Mouse (Mus musculus) lung, embryonic 16.5 days (tissue): ENCODE data around the gene Tns4. TPM values are rescaled to one million over a fixed set of nuclear protein-coding genes. Genes with fewer than 3 reads are reported as not detected.
A peak's percentile ranks its signal among the peaks of the same experiment; 100 is the strongest.

ENCODE experiments used
- ATAC-seq: fragments of 200-750 bp; cut with Nextera tagmentation; 2 replicates; pipeline ENCODE4 v1.8.0; 2017; ENCODE audit warnings: low read depth, mild to moderate bottlenecking, moderate library complexity
- H3K27ac ChIP-seq: fragments of 300-500 bp; sonication (generic); 2 replicates; pipeline ENCODE4 v1.5.1; 2014; ENCODE audit warnings: mild to moderate bottlenecking, control low read depth, low read length
- H3K27me3 ChIP-seq: fragments of 300-500 bp; sonication (generic); 2 replicates; pipeline ENCODE4 v1.6.1; 2014; ENCODE audit warnings: low read depth, low read length, mixed read lengths; ENCODE audit not compliant: control insufficient read depth, insufficient read depth
- H3K36me3 ChIP-seq: fragments of 300-500 bp; sonication (generic); 2 replicates; pipeline ENCODE4 v1.6.1; 2014; ENCODE audit warnings: low read length; ENCODE audit not compliant: control insufficient read depth, insufficient read depth
- H3K4me1 ChIP-seq: fragments of 300-500 bp; sonication (generic); replicated peaks from 2 replicates; pipeline ENCODE4 v1.6.1; 2014; ENCODE audit warnings: low read length, mixed read lengths; ENCODE audit not compliant: control insufficient read depth, insufficient read depth
- H3K4me2 ChIP-seq: fragments of 300-500 bp; sonication (generic); 2 replicates; pipeline ENCODE4 v1.6.1; 2014; ENCODE audit warnings: low read depth, low read length, control low read depth
- H3K4me3 ChIP-seq: fragments of 300-500 bp; sonication (generic); 2 replicates; pipeline ENCODE4 v1.5.1; 2014; ENCODE audit warnings: mild to moderate bottlenecking, low read length, control low read depth
- H3K9ac ChIP-seq: fragments of 300-500 bp; sonication (generic); 2 replicates; pipeline ENCODE4 v1.6.1; 2014; ENCODE audit warnings: low read length, control low read depth
- H3K9me3 ChIP-seq: fragments of 300-500 bp; sonication (generic); 2 replicates; pipeline ENCODE4 v1.6.1; 2016; ENCODE audit warnings: low read length; ENCODE audit not compliant: control insufficient read depth
- WGBS: fragments of 180-500 bp; shearing (Covaris S2); extraction: QIAGEN DNeasy Blood & Tissue Kit; methylation state at CpG from one replicate; pipeline ENCODE4 v1.1.7; 2014; 5-methylcytosine and 5-hydroxymethylcytosine counted together
- polyA plus RNA-seq: library from polyadenylated mRNA; unstranded; fragments of >200 nt; fragmentation: Nextera tagmentation; extraction: Ambion mirVana; gene quantifications from 2 replicates; pipeline ENCODE4 v1.2.1, GENCODE M21; 2015

The Tns4 gene
- polyA plus RNA-seq, 1 experiment from 2014 or later, result 0.39 TPM

- Histone ChIP-seq H3K36me3 (no peaks in the 10 kb centered on the region), H3K4me3 (no peak overlapping the region), H3K27me3 (no peaks in the 10 kb centered on the region), H3K4me1 (peaks cover 12% of the 10 kb centered on the region), H3K4me2 (no peak overlapping the region), H3K27ac (no peak overlapping the region), H3K9ac (no peak overlapping the region), H3K9me3 (peaks cover 3% of the 10 kb centered on the region; the same call in 1 of the 2 replicates)
- 67% methylated on average over 15 of the region's 15 CpGs for WGBS
- no peak for ATAC-seq
Measured at GRCm38 (mm10) chr11:99110370-99111110, 21.4 kb upstream of the Tns4 start.

DNA sequence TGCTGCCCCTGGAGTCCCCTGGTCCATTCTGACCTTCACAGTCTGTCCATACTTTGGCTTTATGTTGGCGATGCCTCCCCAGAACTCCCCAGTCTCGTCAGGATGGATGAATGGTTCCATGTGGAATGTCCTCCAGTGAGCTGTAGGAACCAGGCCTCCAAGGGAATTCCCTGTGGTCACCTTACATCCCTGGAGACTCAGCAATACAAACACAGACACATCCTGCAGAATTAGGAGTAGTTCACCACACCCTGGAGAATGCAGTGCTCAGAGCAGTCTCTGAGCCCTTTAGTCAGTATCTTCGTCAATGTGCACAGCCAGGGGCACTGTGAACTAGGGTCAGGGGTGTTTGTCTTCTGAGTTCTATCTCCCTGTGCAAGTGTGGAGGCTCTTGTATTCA lies 19.2 kb upstream of the Tns4 start:
- H3K4me1 ChIP-seq, result peaks cover 12% of the 10 kb centered on the region
- H3K4me3 ChIP-seq, result no peak overlapping the region
- H3K36me3 ChIP-seq, result no peaks in the 10 kb centered on the region
- no peak overlapping the region; the same call in 1 of the 2 replicates for H3K27ac ChIP-seq
- H3K9ac ChIP-seq, result no peak overlapping the region
- no peak for ATAC-seq
- 54% methylated on average over 3 of the region's 3 CpGs for WGBS
- no peak overlapping the region for H3K4me2 ChIP-seq
- H3K9me3 ChIP-seq, result peaks cover 3% of the 10 kb centered on the region; the same call in 1 of the 2 replicates
- no peaks in the 10 kb centered on the region for H3K27me3 ChIP-seq

- WGBS, result 56% methylated on average over 12 of the region's 12 CpGs
- no peak overlapping the region for H3K27ac ChIP-seq
- ATAC-seq, result no peak
Measured at GRCm38 (mm10) chr11:99105981-99106726, 17.0 kb upstream of the Tns4 start.

GRCm38 (mm10) chr11:99104609-99105410 lies 15.7 kb upstream of the Tns4 start:
- H3K9me3 ChIP-seq, result no peaks in the 10 kb centered on the region
- WGBS, result 47% methylated on average over 9 of the region's 9 CpGs
- H3K36me3 ChIP-seq, result no peaks in the 10 kb centered on the region
- H3K27ac ChIP-seq, result no peak overlapping the region
- H3K9ac ChIP-seq, result no peak overlapping the region
- no peak overlapping the region for H3K4me2 ChIP-seq
- ATAC-seq, result no peak
- peaks cover 11% of the 10 kb centered on the region for H3K4me1 ChIP-seq
- no peaks in the 10 kb centered on the region for H3K27me3 ChIP-seq
- no peak overlapping the region for H3K4me3 ChIP-seq

More at GRCm38 (mm10) chr11:99105981-99106726, 17.0 kb upstream of the Tns4 start:
- Histone ChIP-seq H3K27me3 (no peaks in the 10 kb centered on the region), H3K36me3 (no peaks in the 10 kb centered on the region), H3K9ac (no peak overlapping the region), H3K9me3 (peaks cover 3% of the 10 kb centered on the region; the same call in 1 of the 2 replicates), H3K4me2 (no peak overlapping the region), H3K4me3 (no peak overlapping the region), H3K4me1 (peaks cover 5% of the 10 kb centered on the region)

DNA sequence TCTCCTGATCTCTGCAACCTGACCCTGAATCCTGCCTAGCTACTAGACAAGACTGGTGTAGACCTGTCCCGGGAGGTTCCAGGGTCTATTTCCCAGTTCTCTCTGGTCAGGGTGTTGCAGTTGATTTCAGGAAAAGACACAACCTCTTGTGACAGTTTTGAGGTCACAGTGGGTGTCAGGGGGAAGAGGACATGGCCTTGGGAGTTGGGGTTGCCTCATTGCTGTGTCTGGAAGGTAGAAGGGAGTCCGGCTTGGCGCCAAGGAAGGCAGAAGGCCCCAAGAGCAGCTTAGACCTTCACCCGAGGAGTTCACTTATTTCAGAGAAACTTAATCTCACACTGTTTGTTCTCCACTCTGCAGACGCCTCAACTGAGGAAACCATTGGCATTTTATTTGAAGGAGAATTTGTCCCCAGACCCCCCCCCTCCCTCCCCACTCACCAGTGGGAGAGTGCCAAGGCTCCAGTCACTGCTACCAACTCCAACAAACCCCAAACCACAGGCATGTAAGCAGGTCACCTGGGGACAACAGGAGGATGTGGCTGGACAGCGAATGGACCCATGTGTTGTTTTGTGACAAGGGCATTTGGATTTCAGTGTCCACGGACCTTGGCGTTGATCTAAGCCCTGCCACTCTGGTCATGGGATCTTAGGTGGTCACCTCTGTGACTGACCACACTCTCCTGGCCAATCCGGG lies 13.6 kb upstream of the Tns4 start:
- 78% methylated on average over 9 of the region's 9 CpGs for WGBS
- ATAC-seq, result no peak
- Histone ChIP-seq H3K4me1 (peaks cover 12% of the 10 kb centered on the region), H3K27me3 (no peaks in the 10 kb centered on the region), H3K36me3 (no peaks in the 10 kb centered on the region), H3K9ac (no peak overlapping the region), H3K9me3 (no peaks in the 10 kb centered on the region), H3K4me2 (no peak overlapping the region), H3K27ac (no peak overlapping the region), H3K4me3 (no peak overlapping the region)

DNA sequence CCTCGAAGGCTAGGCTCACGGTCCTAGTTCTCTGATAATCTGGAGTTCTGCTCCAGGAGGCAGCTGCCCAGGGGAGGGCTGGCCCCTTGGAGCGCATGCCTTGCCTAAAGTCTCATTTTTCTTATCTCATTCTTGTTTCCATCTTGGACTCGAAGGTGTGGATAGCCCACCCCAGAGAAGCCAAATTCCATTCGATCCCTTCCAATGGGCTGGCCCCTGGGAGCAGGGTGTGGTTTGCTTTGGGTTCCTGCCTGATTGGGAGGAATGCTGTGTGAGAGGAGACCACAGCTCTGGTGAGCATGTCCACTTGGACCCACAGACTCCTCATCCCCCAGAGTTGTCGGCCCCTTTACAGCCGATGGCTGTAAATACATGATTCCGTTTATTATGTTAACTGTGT lies 12.6 kb upstream of the Tns4 start:
- Histone ChIP-seq H3K9me3 (no peaks in the 10 kb centered on the region), H3K4me2 (no peak overlapping the region), H3K27ac (no peak overlapping the region), H3K9ac (no peak overlapping the region), H3K27me3 (no peaks in the 10 kb centered on the region), H3K36me3 (no peaks in the 10 kb centered on the region), H3K4me3 (no peak overlapping the region), H3K4me1 (peaks cover 12% of the 10 kb centered on the region)
- WGBS, result 56% methylated on average over 8 of the region's 8 CpGs
- ATAC-seq, result no peak

DNA sequence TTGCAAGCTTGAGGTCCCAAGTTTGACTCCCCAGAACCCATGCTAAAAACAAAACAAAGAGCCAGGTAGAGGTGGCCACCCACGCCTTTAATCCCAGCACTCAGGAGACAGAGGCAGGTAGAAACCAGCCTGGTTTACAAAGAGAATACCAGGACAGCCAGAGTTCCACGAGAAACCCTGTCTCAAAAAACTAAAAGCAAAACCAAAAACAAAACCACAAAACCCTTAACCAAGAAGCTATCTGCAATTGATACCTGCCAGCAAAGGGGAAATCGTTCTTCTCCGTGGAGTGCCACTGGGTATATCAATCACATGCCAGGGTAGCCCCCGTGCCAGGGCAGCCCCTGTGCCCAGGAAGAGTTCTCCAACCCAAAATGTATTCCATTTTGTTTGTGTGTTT lies 11.1 kb upstream of the Tns4 start:
- WGBS, result 78% methylated on average over 5 of the region's 5 CpGs
- H3K36me3 ChIP-seq, result no peaks in the 10 kb centered on the region

GRCm38 (mm10) chr11:99099516-99099915 lies 10.4 kb upstream of the Tns4 start:
- no peak overlapping the region for H3K4me3 ChIP-seq
- ATAC-seq, result 0 out of 2 replicates have a peak, but pooled peaks have one; percentile 51
- H3K4me2 ChIP-seq, result no peak overlapping the region
- WGBS, result 64% methylated on average over 7 of the region's 7 CpGs
- no peaks in the 10 kb centered on the region for H3K27me3 ChIP-seq
- 0 out of 2 replicates have a peak, but pooled peaks cover 7% of the 10 kb centered on the region for H3K4me1 ChIP-seq
- no peaks in the 10 kb centered on the region for H3K9me3 ChIP-seq
- no peak overlapping the region for H3K27ac ChIP-seq
- H3K36me3 ChIP-seq, result no peaks in the 10 kb centered on the region
- H3K9ac ChIP-seq, result no peak overlapping the region

More for the DNA sequence above, 11.1 kb upstream of the Tns4 start:
- H3K9ac ChIP-seq, result no peak overlapping the region
- H3K4me3 ChIP-seq, result no peak overlapping the region
- H3K4me1 ChIP-seq, result 0 out of 2 replicates have a peak, but pooled peaks cover 7% of the 10 kb centered on the region
- no peak overlapping the region for H3K27ac ChIP-seq
- no peak overlapping the region for H3K4me2 ChIP-seq
- H3K27me3 ChIP-seq, result no peaks in the 10 kb centered on the region
- ATAC-seq, result no peak
- H3K9me3 ChIP-seq, result no peaks in the 10 kb centered on the region
